In the genomic region with DNA sequence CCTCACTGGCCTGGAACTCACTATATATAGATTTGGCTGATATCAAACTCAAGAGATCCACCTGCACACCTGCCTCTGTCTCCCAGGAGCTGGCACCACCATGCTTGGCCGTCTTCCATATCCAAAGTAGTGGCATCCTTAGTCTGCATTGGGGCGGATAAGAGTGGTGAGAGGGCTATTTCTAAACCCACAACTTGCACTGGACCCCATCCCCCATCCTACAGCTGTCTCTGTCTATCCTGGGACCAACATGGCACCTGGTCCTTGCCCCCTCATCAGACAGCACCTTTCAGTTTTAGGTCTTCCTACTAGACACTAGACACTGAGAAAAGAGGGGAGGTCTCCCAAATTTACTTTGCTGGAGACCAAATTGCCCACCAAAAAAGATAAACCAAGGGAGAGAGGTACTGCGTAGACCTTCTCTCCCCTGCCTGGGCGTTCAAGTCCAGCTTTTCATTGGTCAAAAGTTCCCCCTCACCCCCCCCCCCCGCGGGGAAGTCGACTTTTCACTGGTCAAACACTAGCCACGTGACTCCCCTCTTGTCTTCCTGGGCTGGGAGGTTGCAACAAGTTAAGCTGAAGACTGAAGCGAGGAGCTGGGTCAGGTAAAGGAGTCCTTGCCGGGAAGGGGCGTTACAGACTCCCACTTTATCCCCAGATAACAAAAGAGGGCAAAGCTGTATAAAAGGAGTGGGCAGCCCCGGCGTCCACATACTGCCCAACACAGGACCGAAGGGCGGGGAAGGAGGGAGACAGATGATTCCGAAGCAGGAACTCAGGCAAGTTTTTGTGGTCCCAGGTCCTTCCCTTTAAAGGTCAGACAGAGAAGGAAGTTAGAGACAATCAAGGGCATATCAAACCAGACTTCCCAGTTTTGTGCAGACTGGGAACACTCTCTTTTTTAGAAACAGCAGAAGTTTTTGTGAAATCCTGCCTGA, we compare ENCODE assay signal across 8 mouse cellular contexts. TPM values are rescaled to one million over a fixed set of nuclear protein-coding genes. Genes with fewer than 3 reads are reported as not detected.
DNase-seq lines count a peak whose midpoint lies in the region; ATAC-seq and TF ChIP-seq lines count a peak whose summit lies in the region.

A gene (plus strand): TSS at position 531 of the 938 bp plus-strand sequence.

- ATAC-seq in heart, postnatal 0 days (ENCODE audit: insufficient read depth, low read depth) = peak; percentile 88
- peak; percentile 53; the same call in 1 of the 2 replicates for ATAC-seq in neural tube, embryonic 15.5 days (ENCODE audit: low FRiP score)

- DNase-seq in 3134 (ENCODE audit: extremely low read depth, insufficient read length, low spot score) = peak; percentile 65
- peak; percentile 94 for DNase-seq in ZHBTc4 (ENCODE audit: low read depth, low spot score)
- peak; percentile 93 for DNase-seq in heart, postnatal 0 days (ENCODE audit: low spot score)
- DNase-seq in kidney, postnatal 36 days = peak; percentile 81 to 87
- DNase-seq in lung, adult 2 months = peak; percentile 76
- DNase-seq in urinary bladder, postnatal 4 days (ENCODE audit: low spot score in 2 of 2) = peak; percentile 50 to 66

- no peak for TF ChIP-seq CTCF in heart, postnatal 0 days (IDR thresholded peaks at IDR 0.05; ENCODE audit: low read depth)
- TF ChIP-seq CTCF in lung, adult 2 months (IDR thresholded peaks at IDR 0.05; ENCODE audit: insufficient read depth, low read length) = no peak

- peaks cover 32% of the 10 kb centered on the region for H3K36me3 ChIP-seq in erythroblast, embryonic 14.5 days (ENCODE audit: control insufficient read depth)
- H3K36me3 ChIP-seq in heart, postnatal 0 days (replicated peaks; ENCODE audit: control insufficient read depth, insufficient read depth, low read length) = peaks cover 35% of the 10 kb centered on the region
- peaks cover 22% of the 10 kb centered on the region for H3K36me3 ChIP-seq in neural tube, embryonic 15.5 days

- peak within 1 kb of the TSS; percentile 82 for H3K4me2 ChIP-seq in heart, postnatal 0 days (ENCODE audit: low read depth, low read length)
- H3K4me2 ChIP-seq in neural tube, embryonic 15.5 days = peak within 1 kb of the TSS; percentile 46

- H3K4me3 ChIP-seq in erythroblast, embryonic 14.5 days (replicated peaks) = peak within 1 kb of the TSS; percentile 63
- peak within 1 kb of the TSS; percentile 63 for H3K4me3 ChIP-seq in heart, postnatal 0 days (ENCODE audit: low read depth, low read length)
- H3K4me3 ChIP-seq in lung, adult 2 months (replicated peaks; ENCODE audit: extremely low read depth, low read depth, low read length) = peak within 1 kb of the TSS; percentile 89
- H3K4me3 ChIP-seq in neural tube, embryonic 15.5 days (replicated peaks) = peak within 1 kb of the TSS; percentile 36

- H3K27ac ChIP-seq in heart, postnatal 0 days (ENCODE audit: low read depth) = peak within 1 kb of the TSS; percentile 86
- H3K27ac ChIP-seq in neural tube, embryonic 15.5 days (replicated peaks) = peak within 1 kb of the TSS; percentile 62

- WGBS in heart, postnatal 0 days = 3% methylated on average over 16 of the region's 16 CpGs
- 4% methylated on average over 16 of the region's 16 CpGs for WGBS in lung, adult 2 months
- 5% methylated on average over 15 of the region's 16 CpGs for WGBS in neural tube, embryonic 15.5 days

- TF ChIP-seq POLR2A in lung, adult 2 months (IDR thresholded peaks at IDR 0.05; ENCODE audit: borderline replicate concordance, extremely low read depth, low read depth, low read length) = peak; percentile 75; the same call in 1 of the 2 replicates

- TF ChIP-seq EP300 in heart, postnatal 0 days (IDR thresholded peaks at IDR 0.05; ENCODE audit: low read depth) = no peak

- peak within 1 kb of the TSS; percentile 68 for H3K9ac ChIP-seq in heart, postnatal 0 days (replicated peaks; ENCODE audit: low read depth, low read length)
- 0 out of 2 replicates have a peak within 1 kb of the TSS, but pooled peaks have one; percentile 8 for H3K9ac ChIP-seq in neural tube, embryonic 15.5 days (replicated peaks)

- H3K27me3 ChIP-seq in erythroblast, embryonic 14.5 days (ENCODE audit: control insufficient read depth) = no peaks in the 10 kb centered on the region
- no peaks in the 10 kb centered on the region for H3K27me3 ChIP-seq in heart, postnatal 0 days (ENCODE audit: control insufficient read depth, insufficient read depth, low read length)
- H3K27me3 ChIP-seq in neural tube, embryonic 15.5 days (replicated peaks) = no peaks in the 10 kb centered on the region

- H3K9me3 ChIP-seq in erythroblast, embryonic 14.5 days (ENCODE audit: control insufficient read depth, low read length) = no peaks in the 10 kb centered on the region
- H3K9me3 ChIP-seq in heart, postnatal 0 days (replicated peaks; ENCODE audit: control insufficient read depth, low read length) = no peaks in the 10 kb centered on the region
- no peaks in the 10 kb centered on the region for H3K9me3 ChIP-seq in neural tube, embryonic 15.5 days (replicated peaks)

- H3K4me1 ChIP-seq in erythroblast, embryonic 14.5 days (ENCODE audit: control insufficient read depth) = peaks cover 37% of the 10 kb centered on the region
- H3K4me1 ChIP-seq in heart, postnatal 0 days (ENCODE audit: control insufficient read depth, insufficient read depth) = peaks cover 23% of the 10 kb centered on the region; the same call in 1 of the 2 replicates
- peaks cover 7% of the 10 kb centered on the region for H3K4me1 ChIP-seq in lung, adult 2 months (ENCODE audit: control insufficient read depth, insufficient read depth, low read length)
- H3K4me1 ChIP-seq in neural tube, embryonic 15.5 days = peaks cover 40% of the 10 kb centered on the region

RNA-seq across cellular contexts. Expression of the gene that starts here (rescaled TPM):
- 0.13 and 0.21 TPM in 2 replicates for polyA plus RNA-seq in erythroblast, embryonic 14.5 days (2012)
- 73.2 and 81.0 TPM in 2 replicates for total RNA-seq in heart, postnatal 0 days (2014; rRNA removed; ENCODE audit: low replicate concordance)
- polyA plus RNA-seq in heart, postnatal 0 days (2015; fragmentation: Nextera tagmentation; extraction: Ambion mirVana) = 75.7 and 84.4 TPM in 2 replicates
- polyA plus RNA-seq in lung, adult 2 months (2012; rRNA removed) = 66.2 and 78.1 TPM in 2 replicates
- polyA plus RNA-seq in neural tube, embryonic 15.5 days (2015; fragmentation: Nextera tagmentation; extraction: Ambion mirVana) = 16.1 and 23.2 TPM in 2 replicates

Comparison
In these comparisons a context has a peak if more than half of its experiments do, and no peak if none do; other contexts are left out.
1. Peak in every context shown above with its lines: DNase-seq, ATAC-seq, H3K4me3 ChIP-seq and H3K27ac ChIP-seq.
2. RNA of the gene that starts here (polyA plus RNA-seq): 75.7 to 84.4 TPM in heart, postnatal 0 days, 66.2 to 78.1 TPM in lung, adult 2 months and 16.1 to 23.2 TPM in neural tube, embryonic 15.5 days; 0.13 to 0.21 TPM in erythroblast, embryonic 14.5 days; every median in the first group is over 10 times any median in the second.
3. H3K4me3 ChIP-seq: peak in every context shown above with its lines; median percentile 89 in lung, adult 2 months; 63 in erythroblast, embryonic 14.5 days; 63 in heart, postnatal 0 days; 36 in neural tube, embryonic 15.5 days.